Mouse (Mus musculus) hematopoietic stem cell, adult 5-6 weeks (primary cell): ENCODE data around the gene Olfr69. TPM values are rescaled to one million over a fixed set of nuclear protein-coding genes. Genes with fewer than 3 reads are reported as not detected.
"Not testable (repeated sequence)": the region's sequence is repeated elsewhere in the genome, so short reads cannot be mapped to it uniquely, and the experiment has no call there.

Experiments
- ATAC-seq, 2 experiments: fragments of 125-278 bp in 1 of 2; replicated peaks in 1 of 2; 2 replicates each; pipeline ENCODE4 v1.8.0; 2016 to 2017; ENCODE audit warnings: inconsistent platforms in 2 of 2, mild to moderate bottlenecking in 2 of 2, moderate number of reproducible peaks in 2 of 2, low read depth in 1 of 2, moderate TSS enrichment in 1 of 2; ENCODE audit not compliant: low FRiP score in 2 of 2, poor library complexity in 2 of 2, severe bottlenecking in 2 of 2, insufficient read depth in 1 of 2, low TSS enrichment in 1 of 2
- total RNA-seq: library from RNA; stranded (forward); fragments of 172-1452, 232-1000 nt; gene quantifications from 2 replicates; pipeline ENCODE4 v1.2.3, GENCODE M21; 2017

Gene Olfr69
- total RNA-seq, 1 experiment from 2014 or later: not detected

GRCm38 (mm10) chr7:103757233-103757632, 14.2 kb downstream of the Olfr69 start, which contains the start of gene Olfr630:
Gene Olfr630 (minus strand): TSS chr7:103757333.
- ATAC-seq: no peak

GRCm38 (mm10) chr7:103744843-103745242, 26.6 kb downstream of the Olfr69 start, which contains the start of gene Olfr629:
Gene Olfr629 (minus strand): TSS chr7:103744943.
- no peak for ATAC-seq

DNA sequence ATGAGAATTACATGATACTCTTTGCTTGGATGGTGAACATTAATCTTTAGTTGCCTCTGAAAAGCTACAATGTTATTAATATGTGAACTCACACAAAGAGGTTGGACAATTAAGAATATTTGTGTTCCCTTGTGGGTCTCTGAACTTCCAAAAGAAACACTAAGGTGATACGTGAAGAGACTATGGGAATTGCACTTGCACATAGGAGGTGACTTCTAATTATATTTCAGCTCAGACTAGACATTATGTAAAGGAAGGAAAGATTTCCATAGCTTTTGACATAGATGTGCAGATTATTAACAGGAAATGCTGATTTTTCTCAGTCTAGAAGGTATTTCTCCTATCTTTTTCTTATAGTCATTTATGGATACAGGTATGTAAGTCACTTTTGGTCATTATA, 41.3 kb downstream of the Olfr69 start, which contains the start of gene Olfr628:
TSS of gene Olfr628 (plus strand) at position 301 of the 400 bp plus-strand sequence.
- ATAC-seq: no peak

DNA sequence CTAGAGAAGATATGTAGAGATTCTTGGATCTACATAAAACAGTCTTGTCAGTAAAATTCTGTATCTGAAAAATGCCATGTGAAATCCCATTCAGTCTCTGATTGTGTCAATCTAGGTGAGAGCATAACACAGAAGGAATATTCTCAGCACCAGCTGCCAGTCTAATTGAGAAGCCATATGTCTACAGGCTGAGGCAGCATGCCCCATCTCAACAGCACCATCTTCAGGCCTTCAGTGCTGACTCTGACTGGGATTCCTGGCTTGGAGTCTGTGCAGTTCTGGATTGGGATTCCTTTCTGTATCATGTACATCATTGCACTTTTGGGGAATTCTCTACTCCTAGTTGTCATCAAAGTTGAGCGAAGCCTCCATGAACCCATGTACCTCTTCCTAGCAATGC, 55.0 kb downstream of the Olfr69 start:
- not testable (repeated sequence) for ATAC-seq

Other genes with a start within 250 kb of the Olfr69 start
- gene Olfr612, start 228.9 kb downstream of the Olfr69 start, total RNA-seq: not detected in 2 replicates
- gene Olfr613, start 223.5 kb downstream of the Olfr69 start, total RNA-seq: not detected in 2 replicates
- gene Olfr615, start 215.5 kb downstream of the Olfr69 start, total RNA-seq: not detected in 2 replicates
- gene Olfr616, start 202.5 kb downstream of the Olfr69 start, total RNA-seq: not detected in 2 replicates
- not detected in 2 replicates for gene Olfr617, start 198.5 kb downstream of the Olfr69 start, total RNA-seq
- not detected in 2 replicates for gene Olfr618, start 181.5 kb downstream of the Olfr69 start, total RNA-seq
- not detected in 2 replicates for gene Olfr619, start 171.0 kb downstream of the Olfr69 start, total RNA-seq
- not detected in 2 replicates for gene Olfr620, start 159.1 kb downstream of the Olfr69 start, total RNA-seq
- not detected in 2 replicates for gene Olfr622, start 128.9 kb downstream of the Olfr69 start, total RNA-seq
- not detected in 2 replicates for gene Olfr623, start 107.9 kb downstream of the Olfr69 start, total RNA-seq
- gene Olfr624, start 100.4 kb downstream of the Olfr69 start, total RNA-seq: not detected in 2 replicates
- not detected in 2 replicates for gene Olfr625-ps1, start 88.9 kb downstream of the Olfr69 start, total RNA-seq
- gene Olfr243, start 56.9 kb downstream of the Olfr69 start, total RNA-seq: not detected in 2 replicates
- not detected in 2 replicates for gene Olfr628, start 41.2 kb downstream of the Olfr69 start, total RNA-seq
- gene Olfr629, start 26.7 kb downstream of the Olfr69 start, total RNA-seq: not detected in 2 replicates
- gene Olfr630, start 14.3 kb downstream of the Olfr69 start, total RNA-seq: not detected in 2 replicates
- 0.88 TPM in 1 of 2 replicates, not detected in the other for gene Olfr68, start 8.1 kb upstream of the Olfr69 start, total RNA-seq
- gene Olfr67, start 20.2 kb upstream of the Olfr69 start, total RNA-seq: not detected in 2 replicates
- gene Hbb-bt, start 42.4 kb upstream of the Olfr69 start, total RNA-seq: 14.9 and 19.7 TPM in 2 replicates
- 47.4 and 80.7 TPM in 2 replicates for gene Hbb-bs, start 56.5 kb upstream of the Olfr69 start, total RNA-seq
- gene Hbb-bh2, start 68.9 kb upstream of the Olfr69 start, total RNA-seq: not detected in 2 replicates
- not detected in 2 replicates for gene Hbb-bh1, start 71.6 kb upstream of the Olfr69 start, total RNA-seq
- not detected in 2 replicates for gene Hbb-y, start 81.6 kb upstream of the Olfr69 start, total RNA-seq
- not detected in 2 replicates for gene Olfr66, start 114.7 kb upstream of the Olfr69 start, total RNA-seq
- not detected in 2 replicates for gene Olfr64, start 122.9 kb upstream of the Olfr69 start, total RNA-seq
- gene Olfr65, start 131.9 kb upstream of the Olfr69 start, total RNA-seq: not detected in 2 replicates
- gene Olfr631, start 157.2 kb upstream of the Olfr69 start, total RNA-seq: not detected in 2 replicates
- 1.6 TPM in 1 of 2 replicates, not detected in the other for gene Olfr632, start 162.8 kb upstream of the Olfr69 start, total RNA-seq
- not detected in 2 replicates for gene Olfr633, start 172.8 kb upstream of the Olfr69 start, total RNA-seq
- gene Olfr635, start 199.6 kb upstream of the Olfr69 start, total RNA-seq: not detected in 2 replicates
- gene Olfr638, start 227.2 kb upstream of the Olfr69 start, total RNA-seq: not detected in 2 replicates
- 0.13 TPM in 1 of 2 replicates, not detected in the other for gene Olfr639, start 245.7 kb upstream of the Olfr69 start, total RNA-seq